Mouse (Mus musculus): ENCODE results near the gene Uba1. TPM values are rescaled to one million over a fixed set of nuclear protein-coding genes. Genes with fewer than 3 reads are reported as not detected.

The Uba1 gene
- 176 and 185 TPM in 2 replicates for polyA plus RNA-seq (2015; fragmentation: Nextera tagmentation; extraction: Ambion mirVana)

DNA sequence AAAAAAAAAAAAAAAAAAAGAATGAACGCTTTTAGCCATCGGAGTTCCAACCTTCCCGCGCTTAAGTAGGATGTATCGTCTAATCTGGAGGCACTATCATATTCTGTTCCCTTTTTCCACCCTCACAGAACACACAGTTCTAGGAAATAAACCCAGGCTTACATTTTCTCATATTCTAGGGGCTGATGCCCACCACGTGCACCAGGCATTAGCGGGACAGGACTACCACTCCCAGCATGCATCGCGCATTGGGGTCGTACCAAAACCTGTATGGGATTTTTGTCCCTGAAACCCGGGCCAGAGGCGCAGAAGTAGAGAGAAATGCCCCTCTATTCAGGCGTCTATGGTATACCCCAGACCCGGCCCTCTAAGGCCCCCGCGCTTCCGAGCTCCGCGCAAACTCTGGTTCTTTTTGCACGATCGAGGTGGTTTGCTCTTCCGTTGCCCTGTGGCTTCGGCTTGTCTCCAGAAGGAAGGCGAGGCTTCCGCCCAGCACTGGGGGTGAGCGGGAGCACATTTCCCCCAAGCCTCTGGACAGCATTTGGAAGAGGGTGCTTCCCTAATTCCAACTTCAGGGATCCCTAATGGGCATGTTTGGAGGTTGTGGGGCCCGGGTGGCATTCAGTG is at the start of gene Uba1:
Gene Uba1 (plus strand): TSS at position 301 of the 627 bp plus-strand sequence.
- no peaks in the 10 kb centered on the region for H3K9me3 ChIP-seq
- no peaks in the 10 kb centered on the region for H3K27me3 ChIP-seq (replicated peaks)
- H3K36me3 ChIP-seq, result no peaks in the 10 kb centered on the region
- ATAC-seq, result peak; percentile 91
- 0 out of 2 replicates have a peak within 1 kb of the TSS, but pooled peaks have one; percentile 58 for H3K27ac ChIP-seq
- H3K4me1 ChIP-seq (replicated peaks), result no peaks in the 10 kb centered on the region
- H3K4me2 ChIP-seq (replicated peaks), result peak within 1 kb of the TSS; percentile 78
- H3K9ac ChIP-seq, result peak within 1 kb of the TSS; percentile 50
- 19% methylated on average over 27 of the region's 27 CpGs for WGBS
- H3K4me3 ChIP-seq (replicated peaks), result peak within 1 kb of the TSS; percentile 49

DNA sequence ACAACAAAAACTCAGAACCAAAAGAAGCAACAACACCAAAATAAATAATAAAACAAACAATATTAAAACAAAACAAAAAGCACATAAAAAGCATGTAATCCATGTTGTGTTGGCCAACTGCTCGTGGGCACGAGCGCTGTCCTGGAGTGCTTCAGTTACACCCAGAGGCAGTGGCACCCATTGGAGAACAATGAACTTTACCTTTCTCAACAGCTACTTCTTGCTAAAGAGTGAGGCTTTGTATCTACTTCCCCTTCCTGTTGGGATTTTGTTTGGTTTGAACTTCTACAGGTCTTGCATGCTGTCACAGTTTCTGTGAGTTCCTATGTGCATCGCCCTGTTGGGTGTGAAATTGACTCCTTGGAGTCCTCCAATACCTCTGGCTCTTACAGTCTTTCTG is 49.6 kb upstream of the Uba1 start:
- Histone ChIP-seq H3K4me1 (replicated peaks) (no peaks in the 10 kb centered on the region), H3K27me3 (replicated peaks) (no peaks in the 10 kb centered on the region), H3K4me3 (replicated peaks) (no peak overlapping the region), H3K9ac (no peak overlapping the region), H3K9me3 (no peaks in the 10 kb centered on the region), H3K36me3 (no peaks in the 10 kb centered on the region), H3K4me2 (replicated peaks) (no peak overlapping the region), H3K27ac (no peak overlapping the region)
- ATAC-seq, result no peak
- WGBS, result 82% methylated on average over 4 of the region's 4 CpGs

DNA sequence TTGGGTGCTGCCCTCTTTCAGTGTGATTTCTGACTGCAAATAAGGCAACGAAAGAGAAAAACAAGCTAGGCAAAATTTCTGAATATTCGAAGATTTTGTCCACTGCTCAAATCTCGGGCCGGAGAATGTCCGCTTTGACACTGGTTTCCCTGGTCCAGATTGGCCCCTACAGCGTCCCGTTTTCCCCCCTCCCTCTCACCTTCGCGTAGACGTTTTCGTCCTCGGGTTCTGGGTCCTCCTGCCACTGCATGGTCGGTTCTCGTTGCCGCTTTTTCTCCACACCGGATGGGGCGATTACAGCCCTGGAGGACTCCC is 41.3 kb upstream of the Uba1 start:
- peak overlapping the region; percentile 54 for H3K4me3 ChIP-seq (replicated peaks)
- H3K27me3 ChIP-seq (replicated peaks), result no peaks in the 10 kb centered on the region
- H3K9me3 ChIP-seq, result no peaks in the 10 kb centered on the region
- peak overlapping the region; percentile 78 for H3K27ac ChIP-seq
- H3K4me1 ChIP-seq (replicated peaks), result no peaks in the 10 kb centered on the region
- WGBS, result 16% methylated on average over 17 of the region's 17 CpGs
- H3K36me3 ChIP-seq, result no peaks in the 10 kb centered on the region
- peak overlapping the region; percentile 48 for H3K4me2 ChIP-seq (replicated peaks)
- H3K9ac ChIP-seq, result peak overlapping the region; percentile 60
- ATAC-seq, result peak; percentile 50

DNA sequence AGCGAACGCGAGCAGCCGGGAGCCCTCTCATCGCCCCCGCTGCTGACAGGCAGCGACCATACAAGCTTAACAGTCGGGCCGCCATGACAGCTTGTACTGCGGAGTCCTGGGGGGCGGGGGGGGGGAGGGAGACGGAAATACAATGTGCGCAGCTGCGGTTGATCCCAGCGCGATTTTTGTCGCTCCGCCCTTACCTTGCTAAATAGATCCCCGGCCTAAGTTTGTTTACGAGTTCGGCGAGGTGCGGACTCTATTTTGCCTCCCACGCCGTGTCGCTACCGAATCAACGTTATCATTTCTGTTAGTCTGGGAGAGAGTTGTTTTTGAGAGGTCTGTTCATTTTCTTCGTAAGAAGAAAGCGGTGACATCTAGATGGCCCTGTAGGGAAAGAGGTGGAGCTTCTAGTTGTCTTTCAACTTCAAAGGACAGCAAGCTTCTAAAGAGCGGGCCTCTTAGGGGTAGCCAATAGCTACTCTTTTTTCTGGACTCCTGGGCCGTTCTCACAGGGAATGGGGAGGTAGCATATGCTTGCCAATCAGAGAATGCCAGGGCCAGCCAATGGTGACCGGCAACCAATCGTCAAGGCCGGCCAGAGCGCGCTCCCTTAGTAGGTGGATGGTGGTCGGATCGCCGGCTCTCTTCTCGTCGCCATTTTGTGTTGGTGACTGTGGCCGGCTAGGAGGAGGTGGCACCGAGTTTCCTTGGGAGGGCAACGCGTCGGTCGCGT is 40.8 kb upstream of the Uba1 start, which contains the start of the genes Rbm10 and Ndufb11:
Gene Rbm10 (plus strand): TSS at position 328 of the 727 bp plus-strand sequence.
Gene Ndufb11 (minus strand): TSS at position 444 of the 727 bp plus-strand sequence.
- 15% methylated on average over 49 of the region's 49 CpGs for WGBS

DNA sequence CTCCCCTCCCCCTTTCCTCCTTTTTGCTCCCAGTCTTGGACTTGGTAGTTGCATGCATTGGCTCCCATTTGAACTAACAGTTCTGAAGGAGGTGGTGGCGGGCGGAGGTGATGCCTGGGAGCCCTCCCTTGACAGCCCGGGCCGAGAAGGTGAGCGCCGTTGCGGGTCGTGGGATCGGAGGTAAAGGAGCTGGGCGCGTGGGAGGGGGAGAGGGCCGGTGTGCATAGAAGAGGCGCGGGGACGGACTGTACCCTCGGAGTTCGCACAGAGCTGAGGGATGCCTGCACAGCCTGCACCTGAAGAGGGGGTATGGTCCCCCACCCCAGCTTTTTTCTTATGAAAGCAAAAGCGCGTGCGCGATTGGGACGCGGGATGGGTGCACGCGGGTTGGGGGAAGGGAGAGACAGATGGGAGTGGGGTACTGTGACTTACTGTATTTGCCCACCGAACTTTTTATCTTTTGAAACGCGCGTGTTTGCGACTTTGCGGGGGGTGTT is 40.2 kb upstream of the Uba1 start:
- H3K4me3 ChIP-seq (replicated peaks), result peak overlapping the region; percentile 54
- H3K36me3 ChIP-seq, result no peaks in the 10 kb centered on the region
- no peaks in the 10 kb centered on the region for H3K9me3 ChIP-seq
- no peaks in the 10 kb centered on the region for H3K27me3 ChIP-seq (replicated peaks)
- H3K9ac ChIP-seq, result peak overlapping the region; percentile 67
- peak; percentile 37 for ATAC-seq
- peak overlapping the region; percentile 82 for H3K27ac ChIP-seq
- H3K4me2 ChIP-seq (replicated peaks), result peak overlapping the region; percentile 53
- H3K4me1 ChIP-seq (replicated peaks), result no peaks in the 10 kb centered on the region
- 22% methylated on average over 29 of the region's 31 CpGs for WGBS

More for the DNA sequence above, 40.8 kb upstream of the Uba1 start, which contains the start of the genes Rbm10 and Ndufb11:
- Histone ChIP-seq H3K27me3 (replicated peaks) (no peaks in the 10 kb centered on the region), H3K4me3 (replicated peaks) (peak within 1 kb of the TSS; percentile 54), H3K4me2 (replicated peaks) (peak within 1 kb of the TSS; percentile 53), H3K27ac (peak within 1 kb of the TSS; percentile 82), H3K9me3 (no peaks in the 10 kb centered on the region), H3K9ac (peak within 1 kb of the TSS; percentile 67), H3K36me3 (no peaks in the 10 kb centered on the region), H3K4me1 (replicated peaks) (no peaks in the 10 kb centered on the region)
- peak; percentile 98 for ATAC-seq

DNA sequence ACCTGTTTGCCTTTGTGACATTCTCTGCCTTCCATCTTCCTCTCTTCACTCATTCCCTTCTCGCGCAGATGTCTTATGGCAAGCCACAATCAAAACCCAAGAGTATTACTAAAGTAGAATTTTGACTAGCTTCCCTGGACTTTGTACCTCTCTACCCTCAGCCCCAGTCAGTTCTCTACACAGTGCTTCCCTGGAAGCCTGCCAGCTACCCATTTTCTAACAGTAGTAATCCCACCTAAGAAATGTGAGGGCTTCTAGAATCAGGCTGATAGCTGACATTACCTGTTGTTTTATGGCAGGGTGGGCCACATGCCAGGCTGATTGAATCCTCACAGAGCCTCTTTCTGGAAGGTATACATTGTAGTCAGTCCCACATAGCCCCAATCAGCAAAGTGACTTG is 20.0 kb upstream of the Uba1 start:
- Histone ChIP-seq H3K27me3 (replicated peaks) (no peaks in the 10 kb centered on the region), H3K36me3 (no peaks in the 10 kb centered on the region; the same call in 1 of the 2 replicates), H3K9me3 (no peaks in the 10 kb centered on the region), H3K27ac (no peak overlapping the region), H3K4me3 (replicated peaks) (no peak overlapping the region), H3K9ac (no peak overlapping the region), H3K4me1 (replicated peaks) (no peaks in the 10 kb centered on the region), H3K4me2 (replicated peaks) (no peak overlapping the region)
- ATAC-seq, result peak; percentile 63
- 94% methylated on average over 2 of the region's 2 CpGs for WGBS

DNA sequence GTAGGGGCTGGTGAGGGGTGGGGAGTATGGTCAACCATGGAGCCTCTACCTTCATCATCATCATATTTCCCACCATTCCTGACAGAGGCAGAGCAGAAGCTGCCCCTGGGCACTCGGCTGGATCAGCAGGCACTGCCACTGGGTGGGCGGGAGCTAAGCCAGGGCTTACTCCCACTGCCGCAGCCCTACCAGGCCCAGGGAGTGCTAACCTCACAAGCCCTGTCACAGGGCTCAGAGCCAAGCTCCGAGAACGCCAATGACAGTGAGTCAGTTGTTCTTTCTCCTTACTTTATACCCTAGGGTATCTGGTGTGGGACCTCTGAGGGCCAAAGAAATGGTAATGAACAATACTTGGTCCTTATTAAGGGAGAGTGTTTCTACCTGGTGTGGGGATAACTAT is 13.3 kb upstream of the Uba1 start:
- Histone ChIP-seq H3K4me2 (replicated peaks) (no peak overlapping the region), H3K27ac (no peak overlapping the region), H3K4me1 (replicated peaks) (no peaks in the 10 kb centered on the region), H3K9me3 (no peaks in the 10 kb centered on the region), H3K27me3 (replicated peaks) (no peaks in the 10 kb centered on the region), H3K36me3 (no peaks in the 10 kb centered on the region; the same call in 1 of the 2 replicates), H3K9ac (no peak overlapping the region), H3K4me3 (replicated peaks) (no peak overlapping the region)
- 83% methylated on average over 5 of the region's 5 CpGs for WGBS
- no peak for ATAC-seq

DNA sequence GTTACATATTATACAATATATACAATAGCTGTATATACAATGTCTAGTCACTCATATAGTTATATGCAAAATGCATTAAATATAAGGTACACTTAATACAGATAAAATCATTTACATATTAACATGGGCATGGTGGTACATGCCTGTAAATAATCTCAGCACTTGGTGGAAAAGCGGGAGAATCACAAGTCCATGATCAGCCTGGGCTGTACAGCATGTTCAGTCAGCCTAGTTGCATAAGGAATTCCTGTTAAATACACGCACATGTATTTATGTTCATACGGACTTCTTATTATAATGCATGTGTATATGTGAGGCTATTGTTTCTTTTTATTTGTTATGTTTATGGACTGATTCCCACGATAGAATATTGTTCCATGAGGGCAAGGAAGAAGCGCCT is 533 bp upstream of the Uba1 start:
- 33% methylated on average over 5 of the region's 5 CpGs for WGBS
- no peaks in the 10 kb centered on the region for H3K4me1 ChIP-seq (replicated peaks)
- peak; percentile 27; the same call in 1 of the 2 replicates for ATAC-seq

DNA sequence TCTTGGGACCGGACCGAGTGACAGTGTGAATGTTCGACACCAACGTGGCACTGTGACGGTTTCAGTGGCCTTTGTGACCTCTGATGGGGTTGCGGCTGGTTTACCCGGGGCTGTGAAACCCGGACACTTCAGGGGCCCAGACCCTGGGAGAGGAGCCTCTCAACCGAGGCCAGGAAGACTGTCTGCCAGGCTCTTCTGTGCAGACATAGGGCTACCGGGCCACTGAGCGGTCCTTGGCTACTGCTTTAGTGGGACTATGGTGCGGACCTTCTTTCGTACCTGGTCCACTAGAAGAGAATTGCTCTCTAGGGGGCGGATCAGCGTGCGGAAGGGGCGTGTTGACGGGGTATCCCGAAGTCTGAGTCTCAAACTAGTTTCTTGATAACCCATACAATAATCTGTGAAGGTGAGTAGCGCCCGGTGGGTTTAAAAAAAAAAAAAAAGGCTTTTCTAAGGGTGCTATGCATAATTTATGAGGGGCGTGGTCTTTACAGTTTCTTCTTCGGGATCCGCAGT is 823 bp downstream of the Uba1 start:
- Histone ChIP-seq H3K27ac (no peak overlapping the region), H3K27me3 (replicated peaks) (no peaks in the 10 kb centered on the region), H3K4me2 (replicated peaks) (peak overlapping the region; percentile 78), H3K9me3 (no peaks in the 10 kb centered on the region), H3K4me1 (replicated peaks) (no peaks in the 10 kb centered on the region), H3K36me3 (no peaks in the 10 kb centered on the region), H3K4me3 (replicated peaks) (peak overlapping the region; percentile 49), H3K9ac (peak overlapping the region; percentile 50)
- peak; percentile 21; the same call in 1 of the 2 replicates for ATAC-seq
- 20% methylated on average over 24 of the region's 24 CpGs for WGBS

More for the DNA sequence above, 533 bp upstream of the Uba1 start:
- H3K27me3 ChIP-seq (replicated peaks), result no peaks in the 10 kb centered on the region
- no peak overlapping the region for H3K27ac ChIP-seq
- H3K36me3 ChIP-seq, result no peaks in the 10 kb centered on the region
- no peaks in the 10 kb centered on the region for H3K9me3 ChIP-seq
- peak overlapping the region; percentile 78 for H3K4me2 ChIP-seq (replicated peaks)
- H3K9ac ChIP-seq, result no peak overlapping the region
- peak overlapping the region; percentile 49 for H3K4me3 ChIP-seq (replicated peaks)

DNA sequence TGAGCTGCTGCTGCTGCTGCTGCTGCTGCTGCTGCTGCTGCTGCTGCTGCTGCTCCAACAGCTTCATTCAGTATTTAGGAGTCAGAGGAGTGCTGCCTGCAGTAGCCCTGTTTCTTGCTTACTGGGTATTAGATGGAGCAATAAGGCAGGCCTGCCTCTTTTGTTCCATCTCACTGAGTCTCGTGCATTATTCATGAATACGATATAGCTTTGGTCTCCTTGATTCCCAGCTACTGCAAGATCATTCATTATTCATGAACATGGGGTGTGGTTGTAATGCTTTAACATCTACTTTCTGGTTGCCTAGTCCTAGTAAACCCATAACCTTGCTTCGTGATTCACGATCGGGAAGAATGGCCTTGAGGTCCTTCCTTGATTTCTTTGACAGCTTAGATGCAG is 4.2 kb downstream of the Uba1 start:
- no peak for ATAC-seq
- Histone ChIP-seq H3K4me1 (replicated peaks) (no peaks in the 10 kb centered on the region), H3K27me3 (replicated peaks) (no peaks in the 10 kb centered on the region), H3K36me3 (no peaks in the 10 kb centered on the region), H3K27ac (no peak overlapping the region), H3K9me3 (no peaks in the 10 kb centered on the region), H3K9ac (no peak overlapping the region), H3K4me3 (replicated peaks) (no peak overlapping the region), H3K4me2 (replicated peaks) (no peak overlapping the region)
- 27% methylated on average over 5 of the region's 5 CpGs for WGBS

DNA sequence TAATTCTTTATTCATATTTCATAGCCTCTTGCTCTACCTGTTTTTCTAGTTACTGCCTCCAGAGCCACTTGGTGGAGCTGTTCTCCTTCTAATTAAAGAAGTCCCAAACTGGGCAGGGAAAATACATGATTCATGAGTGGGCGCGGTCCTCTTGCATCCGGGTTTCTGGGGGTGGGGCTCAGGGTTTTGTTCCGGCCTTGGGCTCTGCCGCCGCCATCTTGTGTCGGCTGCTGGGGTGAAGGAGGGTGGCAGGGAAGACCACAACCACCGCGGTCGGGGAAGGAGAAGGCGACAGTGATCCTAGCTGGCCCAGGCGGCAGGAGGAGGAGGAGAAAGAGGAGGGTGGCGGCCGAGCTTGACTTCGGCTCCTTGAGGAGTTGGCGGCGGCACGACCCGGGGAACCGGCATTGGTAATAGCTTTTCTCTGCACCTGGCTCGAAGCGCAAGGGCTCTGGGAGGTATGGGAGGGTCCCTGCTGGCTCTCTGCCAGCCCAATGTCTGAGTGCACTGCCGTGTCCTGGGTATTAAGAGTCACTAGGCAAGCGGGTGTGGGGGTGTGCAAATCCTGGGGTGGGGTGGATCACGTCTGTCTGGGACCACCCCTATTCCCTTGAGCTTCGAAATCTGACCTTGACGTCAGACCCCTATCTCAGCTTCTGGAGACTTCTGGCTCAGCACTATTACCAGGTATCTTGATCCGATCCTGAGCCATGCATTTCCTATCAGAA is 4.8 kb downstream of the Uba1 start:
- Histone ChIP-seq H3K4me2 (replicated peaks) (peak overlapping the region; percentile 63), H3K4me3 (replicated peaks) (peak overlapping the region; percentile 58), H3K36me3 (no peaks in the 10 kb centered on the region), H3K4me1 (replicated peaks) (no peaks in the 10 kb centered on the region), H3K27me3 (replicated peaks) (no peaks in the 10 kb centered on the region), H3K9ac (peak overlapping the region; percentile 67), H3K27ac (peak overlapping the region; percentile 44; the same call in 1 of the 2 replicates), H3K9me3 (no peaks in the 10 kb centered on the region)
- peak; percentile 90 for ATAC-seq
- 20% methylated on average over 26 of the region's 28 CpGs for WGBS

DNA sequence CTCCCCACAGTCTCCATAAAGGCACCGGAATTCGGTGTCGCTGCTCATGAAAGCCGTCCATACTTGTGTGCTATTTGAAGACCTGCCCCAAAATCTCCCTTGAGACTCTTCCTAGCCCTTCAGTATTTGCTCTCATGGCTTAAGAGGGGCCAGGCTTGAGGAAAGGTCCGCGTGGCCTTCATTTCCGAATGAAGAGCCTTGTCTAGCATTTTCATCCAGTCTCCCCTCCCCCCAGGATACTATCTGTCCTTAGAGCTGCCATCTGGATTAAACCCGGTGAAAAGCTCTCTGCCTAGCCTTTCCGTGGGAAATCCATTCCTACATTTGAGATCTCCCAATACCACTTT is 5.3 kb downstream of the Uba1 start:
- ATAC-seq, result no peak

More for the DNA sequence above, 5.3 kb downstream of the Uba1 start:
- Histone ChIP-seq H3K27ac (0 out of 2 replicates have a peak overlapping the region, but pooled peaks have one; percentile 44), H3K4me2 (replicated peaks) (peak overlapping the region; percentile 63), H3K27me3 (replicated peaks) (no peaks in the 10 kb centered on the region), H3K4me1 (replicated peaks) (no peaks in the 10 kb centered on the region), H3K4me3 (replicated peaks) (peak overlapping the region; percentile 58), H3K9me3 (no peaks in the 10 kb centered on the region), H3K36me3 (0 out of 2 replicates have a peak, but pooled peaks cover 1% of the 10 kb centered on the region), H3K9ac (peak overlapping the region; percentile 67)
- 14% methylated on average over 9 of the region's 9 CpGs for WGBS

Data from intestine, embryonic 15.5 days (tissue).